Mouse (Mus musculus): Measurements from ENCODE around the gene H2al1a.
A peak's percentile ranks its signal among the peaks of the same experiment; 100 is the strongest.

H2al1a gene

DNA sequence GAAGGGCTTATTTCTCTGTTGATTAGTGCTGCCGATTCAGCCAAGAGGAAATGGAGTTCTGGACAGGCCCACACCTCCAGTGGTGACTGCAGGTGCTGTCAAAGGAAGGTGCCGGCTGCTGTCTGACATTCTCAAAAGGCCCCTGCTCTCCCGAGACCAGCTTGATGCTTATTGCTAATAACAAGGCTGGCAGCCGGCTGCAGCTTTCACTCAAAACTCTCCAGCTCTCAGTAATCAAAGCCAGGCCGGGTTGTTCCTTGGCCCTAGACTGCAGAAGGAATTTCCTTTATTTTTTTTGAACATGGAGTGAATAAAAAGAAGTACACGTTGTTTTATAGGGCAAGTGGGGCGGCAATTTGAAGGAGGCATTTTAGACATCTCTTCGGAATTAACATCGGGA is 46.7 kb downstream of the H2al1a start:
- peak; percentile 24 to 36 for DNase-seq (ENCODE audit: low spot score in 2 of 2)

DNA sequence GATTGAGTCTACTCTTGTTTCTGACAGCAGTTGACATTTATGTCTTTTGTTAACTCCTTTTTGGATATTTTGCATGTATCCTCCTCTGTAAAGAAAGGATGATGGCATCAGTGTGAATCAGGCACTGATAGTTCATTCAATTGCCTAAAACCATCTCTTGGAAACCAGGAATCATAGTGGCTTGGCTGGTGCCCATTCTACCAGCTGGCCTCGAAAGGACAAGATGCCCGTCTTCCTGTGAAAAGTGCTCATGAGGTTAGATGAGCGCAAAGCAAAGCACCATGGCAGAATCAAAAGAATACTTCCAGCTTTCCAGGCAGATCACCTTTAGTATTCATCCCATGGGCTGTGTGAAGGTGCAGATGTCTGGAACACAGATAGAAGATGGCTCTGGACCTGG is 47.7 kb downstream of the H2al1a start:
- no peak for DNase-seq (ENCODE audit: low spot score in 2 of 2)
